Mouse (Mus musculus) limb, embryonic 14.5 days (tissue): ENCODE data around the gene Olfr13. TPM values are rescaled to one million over a fixed set of nuclear protein-coding genes. Genes with fewer than 3 reads are reported as not detected.

Source experiments
- ATAC-seq: fragments of 200-750 bp; cut with Nextera tagmentation; 2 replicates; pipeline ENCODE4 v1.8.0; 2017; ENCODE audit warnings: low read depth, moderate number of reproducible peaks, moderate TSS enrichment; ENCODE audit not compliant: low FRiP score
- DNase-seq: peaks from one replicate; pipeline ENCODE4 v3.0.0-alpha.2; 2015; ENCODE audit warnings: low spot score
- H3K27ac ChIP-seq: fragments of 300-500 bp; sonication (generic); replicated peaks from 2 replicates; pipeline ENCODE4 v1.5.1; 2014; ENCODE audit warnings: low read depth, mild to moderate bottlenecking, low read length, moderate library complexity, mixed read lengths
- H3K27me3 ChIP-seq: fragments of 300-500 bp; sonication (generic); 2 replicates; pipeline ENCODE4 v1.6.1; 2014; ENCODE audit warnings: low read length, mixed read lengths; ENCODE audit not compliant: control insufficient read depth, insufficient read depth
- H3K36me3 ChIP-seq: fragments of 300-500 bp; sonication (generic); 2 replicates; pipeline ENCODE4 v1.6.1; 2014; ENCODE audit warnings: mild to moderate bottlenecking, low read length, moderate library complexity, mixed read lengths; ENCODE audit not compliant: control insufficient read depth, insufficient read depth
- H3K4me1 ChIP-seq: fragments of 300-500 bp; sonication (generic); 2 replicates; pipeline ENCODE4 v1.6.1; 2014; ENCODE audit warnings: antibody characterized with exemption, low read length, mixed read lengths; ENCODE audit not compliant: control insufficient read depth, insufficient read depth
- H3K4me2 ChIP-seq: fragments of 300-500 bp; sonication (generic); replicated peaks from 2 replicates; pipeline ENCODE4 v1.6.1; 2014; ENCODE audit warnings: low read depth, mild to moderate bottlenecking, low read length, moderate library complexity; ENCODE audit not compliant: severe bottlenecking
- H3K4me3 ChIP-seq: fragments of 300-500 bp; sonication (generic); replicated peaks from 2 replicates; pipeline ENCODE4 v1.5.1; 2014; ENCODE audit warnings: low read length
- H3K9ac ChIP-seq: fragments of 300-500 bp; sonication (generic); 2 replicates; pipeline ENCODE4 v1.6.1; 2014; ENCODE audit warnings: mild to moderate bottlenecking, low read depth, low read length, moderate library complexity; ENCODE audit not compliant: severe bottlenecking
- H3K9me3 ChIP-seq: fragments of 300-500 bp; sonication (generic); 2 replicates; pipeline ENCODE4 v1.6.1; 2016; ENCODE audit warnings: low read length; ENCODE audit not compliant: control insufficient read depth
- POLR2A ChIP-seq: fragments of 200-500 bp; IDR thresholded peaks from 2 replicates; pipeline ENCODE4 v1.8.0; 2012; ENCODE audit warnings: inconsistent platforms, mild to moderate bottlenecking, moderate library complexity, borderline replicate concordance; ENCODE audit not compliant: insufficient read depth, insufficient read length; ENCODE audit errors: extremely low read depth
- WGBS: fragments of 180-500 bp; shearing (Covaris S2); extraction: QIAGEN DNeasy Blood & Tissue Kit; methylation state at CpG from one replicate; pipeline ENCODE4 v1.1.7; 2014; 5-methylcytosine and 5-hydroxymethylcytosine counted together
- polyA plus RNA-seq, 2 experiments: library from polyadenylated mRNA; depleted of rRNA in 1 of 2; stranded (reverse) in 1 of 2; unstranded in 1 of 2; fragments of >200 nt; fragmentation: Nextera tagmentation in 1 of 2; extraction: Ambion mirVana in 1 of 2; gene quantifications; 2 replicates each; pipeline versions ENCODE4 v1.2.1 to v1.2.3; 2012 to 2014

The Olfr13 gene
- polyA plus RNA-seq, 2 experiments, result not detected

GRCm38 (mm10) chr6:43178584-43179501 lies 6.9 kb downstream of the Olfr13 start:
- no peaks in the 10 kb centered on the region for H3K27me3 ChIP-seq
- no peak overlapping the region for H3K4me3 ChIP-seq
- H3K4me2 ChIP-seq, result no peak overlapping the region
- no peaks in the 10 kb centered on the region for H3K4me1 ChIP-seq
- no peak for TF ChIP-seq POLR2A
- ATAC-seq (no peak), DNase-seq (no peak)
- WGBS, result 70% methylated on average over 6 of the region's 6 CpGs
- no peak overlapping the region for H3K9ac ChIP-seq
- no peaks in the 10 kb centered on the region for H3K9me3 ChIP-seq
- H3K27ac ChIP-seq, result no peak overlapping the region
- H3K36me3 ChIP-seq, result no peaks in the 10 kb centered on the region

- Histone ChIP-seq H3K9me3 (no peaks in the 10 kb centered on the region), H3K36me3 (no peaks in the 10 kb centered on the region), H3K4me2 (no peak overlapping the region), H3K9ac (no peak overlapping the region), H3K27me3 (no peaks in the 10 kb centered on the region), H3K4me1 (no peaks in the 10 kb centered on the region), H3K4me3 (no peak overlapping the region), H3K27ac (no peak overlapping the region)
- 73% methylated on average over 3 of the region's 3 CpGs for WGBS
- TF ChIP-seq POLR2A, result no peak
- no peak for DNase-seq
- ATAC-seq, result no peak
These were observed 19.0 kb downstream of the Olfr13 start for GRCm38 (mm10) chr6:43190986-43191385.

GRCm38 (mm10) chr6:43196781-43197180 lies 24.8 kb downstream of the Olfr13 start, which contains the start of gene Olfr435:
Gene Olfr435, plus strand, starts transcription at chr6:43197146.
- no peak within 1 kb of the TSS for H3K9ac ChIP-seq
- H3K4me2 ChIP-seq, result no peak within 1 kb of the TSS
- H3K36me3 ChIP-seq, result no peaks in the 10 kb centered on the region
- H3K27me3 ChIP-seq, result no peaks in the 10 kb centered on the region
- no peak within 1 kb of the TSS for H3K4me3 ChIP-seq
- no peak for DNase-seq
- no peaks in the 10 kb centered on the region for H3K9me3 ChIP-seq
- no peaks in the 10 kb centered on the region for H3K4me1 ChIP-seq
- no peak for ATAC-seq
- no peak within 1 kb of the TSS for H3K27ac ChIP-seq
- no peak for TF ChIP-seq POLR2A

DNA sequence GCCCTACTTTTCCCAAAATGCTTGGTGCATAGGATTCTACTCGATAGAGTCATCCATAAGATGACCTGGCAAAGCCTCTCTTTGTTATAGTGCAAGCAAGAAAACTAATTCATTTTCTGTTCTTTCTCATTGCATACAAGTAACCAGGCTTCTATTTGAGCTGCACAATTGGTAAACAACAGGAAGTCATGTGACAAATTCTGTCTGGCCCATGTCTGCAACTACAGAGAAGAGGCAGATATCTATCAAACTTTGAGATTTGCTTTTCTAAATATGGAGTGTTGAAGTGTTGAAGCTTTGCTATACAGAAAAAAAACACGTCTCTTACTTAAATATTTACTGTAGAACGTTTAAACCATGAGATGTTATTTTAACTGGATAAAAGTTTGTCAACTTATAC lies 26.2 kb downstream of the Olfr13 start:
- DNase-seq, result no peak
- H3K36me3 ChIP-seq, result no peaks in the 10 kb centered on the region
- TF ChIP-seq POLR2A, result no peak
- H3K9ac ChIP-seq, result no peak overlapping the region
- H3K4me1 ChIP-seq, result no peaks in the 10 kb centered on the region
- H3K4me3 ChIP-seq, result no peak overlapping the region
- no peak overlapping the region for H3K4me2 ChIP-seq
- ATAC-seq, result no peak
- 79% methylated on average over 3 of the region's 3 CpGs for WGBS
- no peaks in the 10 kb centered on the region for H3K27me3 ChIP-seq
- H3K9me3 ChIP-seq, result no peaks in the 10 kb centered on the region
- H3K27ac ChIP-seq, result no peak overlapping the region

DNA sequence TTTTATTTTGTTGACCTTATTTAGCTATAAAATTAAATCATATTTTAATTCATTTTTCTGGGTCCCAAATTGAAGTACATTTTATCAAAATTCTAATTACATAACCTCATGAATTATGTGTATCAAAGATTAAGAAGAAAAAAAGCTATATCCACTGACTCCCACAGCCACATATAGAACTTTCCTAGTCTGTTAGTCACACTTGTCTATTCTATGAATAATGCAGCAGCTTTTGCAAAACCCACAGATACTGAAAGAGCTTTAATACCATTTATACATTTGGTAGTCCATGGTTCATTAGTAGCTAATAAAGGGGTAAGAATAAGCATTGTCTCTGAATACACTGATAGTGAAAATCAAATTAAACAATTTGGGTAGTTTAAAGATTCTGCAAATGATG lies 30.8 kb downstream of the Olfr13 start:
- no peaks in the 10 kb centered on the region for H3K27me3 ChIP-seq
- H3K4me1 ChIP-seq, result no peaks in the 10 kb centered on the region
- no peaks in the 10 kb centered on the region for H3K36me3 ChIP-seq
- no peak for TF ChIP-seq POLR2A
- DNase-seq (no peak), ATAC-seq (no peak)
- H3K9me3 ChIP-seq, result no peaks in the 10 kb centered on the region
- H3K9ac ChIP-seq, result no peak overlapping the region
- H3K4me3 ChIP-seq, result no peak overlapping the region
- no peak overlapping the region for H3K27ac ChIP-seq
- H3K4me2 ChIP-seq, result no peak overlapping the region
